Mouse (Mus musculus): ENCODE data around the gene Atp6v0a1.

Gene Atp6v0a1

GRCm38 (mm10) chr11:101027121-101027520, 17.9 kb downstream of the Atp6v0a1 start:
- no peak for DNase-seq (ENCODE audit: low spot score in 2 of 2)

GRCm38 (mm10) chr11:101029320-101029719, 20.1 kb downstream of the Atp6v0a1 start:
- DNase-seq (ENCODE audit: low spot score in 2 of 2), result no peak

- no peak for DNase-seq (ENCODE audit: low spot score in 2 of 2)
Observed at GRCm38 (mm10) chr11:101030136-101030807, 21.0 kb downstream of the Atp6v0a1 start.

GRCm38 (mm10) chr11:101030808-101031156, 21.5 kb downstream of the Atp6v0a1 start:
- no peak for DNase-seq (ENCODE audit: low spot score in 2 of 2)

GRCm38 (mm10) chr11:101031470-101031869, 22.2 kb downstream of the Atp6v0a1 start:
- DNase-seq (ENCODE audit: low spot score in 2 of 2), result no peak

- DNase-seq (ENCODE audit: low spot score in 2 of 2), result no peak
Observed at GRCm38 (mm10) chr11:101033856-101034500, 24.7 kb downstream of the Atp6v0a1 start.

- DNase-seq (ENCODE audit: low spot score in 2 of 2), result no peak
Observed at GRCm38 (mm10) chr11:101034614-101035327, 25.5 kb downstream of the Atp6v0a1 start.

- no peak for DNase-seq (ENCODE audit: low spot score in 2 of 2)
Observed at GRCm38 (mm10) chr11:101035328-101035695, 26.1 kb downstream of the Atp6v0a1 start.

- no peak for DNase-seq (ENCODE audit: low spot score in 2 of 2)
Observed at GRCm38 (mm10) chr11:101037795-101038194, 28.5 kb downstream of the Atp6v0a1 start.

- no peak for DNase-seq (ENCODE audit: low spot score in 2 of 2)
Observed at GRCm38 (mm10) chr11:101045826-101046225, 36.6 kb downstream of the Atp6v0a1 start.

- DNase-seq (ENCODE audit: low spot score in 2 of 2), result no peak
Observed at GRCm38 (mm10) chr11:101046440-101046839, 37.2 kb downstream of the Atp6v0a1 start.

GRCm38 (mm10) chr11:101047502-101047901, 38.2 kb downstream of the Atp6v0a1 start:
- no peak for DNase-seq (ENCODE audit: low spot score in 2 of 2)

GRCm38 (mm10) chr11:101050359-101050758, 41.1 kb downstream of the Atp6v0a1 start:
- no peak for DNase-seq (ENCODE audit: low spot score in 2 of 2)

- DNase-seq (ENCODE audit: low spot score in 2 of 2), result no peak
Observed at GRCm38 (mm10) chr11:101051051-101051493, 41.8 kb downstream of the Atp6v0a1 start.

GRCm38 (mm10) chr11:101051617-101052016, 42.4 kb downstream of the Atp6v0a1 start:
- DNase-seq (ENCODE audit: low spot score in 2 of 2), result no peak

GRCm38 (mm10) chr11:101052751-101053473, 43.7 kb downstream of the Atp6v0a1 start:
- no peak for DNase-seq (ENCODE audit: low spot score in 2 of 2)

GRCm38 (mm10) chr11:101053974-101054373, 44.7 kb downstream of the Atp6v0a1 start:
- DNase-seq (ENCODE audit: low spot score in 2 of 2), result no peak

GRCm38 (mm10) chr11:101055418-101055817, 46.2 kb downstream of the Atp6v0a1 start:
- DNase-seq (ENCODE audit: low spot score in 2 of 2), result no peak

GRCm38 (mm10) chr11:101056885-101057284, 47.6 kb downstream of the Atp6v0a1 start:
- no peak for DNase-seq (ENCODE audit: low spot score in 2 of 2)

GRCm38 (mm10) chr11:101057860-101058259, 48.6 kb downstream of the Atp6v0a1 start:
- DNase-seq (ENCODE audit: low spot score in 2 of 2), result peak; percentile 79 to 86

GRCm38 (mm10) chr11:101058726-101059125, 49.5 kb downstream of the Atp6v0a1 start:
- no peak for DNase-seq (ENCODE audit: low spot score in 2 of 2)

GRCm38 (mm10) chr11:101059473-101059872, 50.2 kb downstream of the Atp6v0a1 start:
- no peak for DNase-seq (ENCODE audit: low spot score in 2 of 2)
